Mouse (Mus musculus): ENCODE measurements at regions not wholly inside any gene's neighbourhood (a gene's known extent, or its start where the extent isn't known, plus 50 kb on each side); places are given as distances from the start of the nearest gene placed in this dataset.

GRCm38 (mm10) chr2:80913478-80913877 lies 296.4 kb downstream of the Nup35 start:
- WGBS = 93% methylated on average over 2 of the region's 2 CpGs
- Histone ChIP-seq H3K9ac (replicated peaks; ENCODE audit: low read depth, low read length) (no peak overlapping the region), H3K4me1 (ENCODE audit: control insufficient read depth, insufficient read depth, low read length) (no peaks in the 10 kb centered on the region), H3K36me3 (ENCODE audit: control insufficient read depth, insufficient read depth, low read length) (no peaks in the 10 kb centered on the region), H3K4me2 (ENCODE audit: low read depth, low read length) (no peak overlapping the region), H3K4me3 (ENCODE audit: low read depth, low read length) (no peak overlapping the region), H3K27me3 (ENCODE audit: control insufficient read depth, insufficient read depth, low read length) (no peaks in the 10 kb centered on the region), H3K27ac (ENCODE audit: low read depth, low read length) (no peak overlapping the region), H3K9me3 (ENCODE audit: control insufficient read depth, low read length) (no peaks in the 10 kb centered on the region)
- ATAC-seq (ENCODE audit: low read depth) = no peak

- Histone ChIP-seq H3K27ac (ENCODE audit: low read depth, low read length) (no peak overlapping the region), H3K9ac (replicated peaks; ENCODE audit: low read depth, low read length) (no peak overlapping the region), H3K4me2 (ENCODE audit: low read depth, low read length) (no peak overlapping the region), H3K4me1 (ENCODE audit: control insufficient read depth, insufficient read depth, low read length) (no peaks in the 10 kb centered on the region), H3K36me3 (ENCODE audit: control insufficient read depth, insufficient read depth, low read length) (no peaks in the 10 kb centered on the region), H3K27me3 (ENCODE audit: control insufficient read depth, insufficient read depth, low read length) (no peaks in the 10 kb centered on the region), H3K4me3 (ENCODE audit: low read depth, low read length) (no peak overlapping the region), H3K9me3 (ENCODE audit: control insufficient read depth, low read length) (no peaks in the 10 kb centered on the region)
- WGBS = 84% methylated on average over 3 of the region's 3 CpGs
- no peak for ATAC-seq (ENCODE audit: low read depth)
These were observed 328.5 kb downstream of the Nup35 start for GRCm38 (mm10) chr2:80945521-80945920.

GRCm38 (mm10) chr2:80966766-80967165 lies 349.7 kb downstream of the Nup35 start:
- Histone ChIP-seq H3K4me1 (ENCODE audit: control insufficient read depth, insufficient read depth, low read length) (no peaks in the 10 kb centered on the region), H3K36me3 (ENCODE audit: control insufficient read depth, insufficient read depth, low read length) (no peaks in the 10 kb centered on the region), H3K4me2 (ENCODE audit: low read depth, low read length) (no peak overlapping the region), H3K27me3 (ENCODE audit: control insufficient read depth, insufficient read depth, low read length) (no peaks in the 10 kb centered on the region), H3K9ac (replicated peaks; ENCODE audit: low read depth, low read length) (no peak overlapping the region), H3K27ac (ENCODE audit: low read depth, low read length) (no peak overlapping the region), H3K4me3 (ENCODE audit: low read depth, low read length) (no peak overlapping the region), H3K9me3 (ENCODE audit: control insufficient read depth, low read length) (no peaks in the 10 kb centered on the region)
- no peak for ATAC-seq (ENCODE audit: low read depth)
- 90% methylated on average over 5 of the region's 5 CpGs for WGBS

GRCm38 (mm10) chr2:80967260-80967659 lies 350.2 kb downstream of the Nup35 start:
- no peak overlapping the region for H3K4me3 ChIP-seq (ENCODE audit: low read depth, low read length)
- 76% methylated on average over 11 of the region's 11 CpGs for WGBS
- H3K36me3 ChIP-seq (ENCODE audit: control insufficient read depth, insufficient read depth, low read length) = no peaks in the 10 kb centered on the region
- H3K27me3 ChIP-seq (ENCODE audit: control insufficient read depth, insufficient read depth, low read length) = no peaks in the 10 kb centered on the region
- H3K4me2 ChIP-seq (ENCODE audit: low read depth, low read length) = no peak overlapping the region
- H3K9me3 ChIP-seq (ENCODE audit: control insufficient read depth, low read length) = no peaks in the 10 kb centered on the region
- ATAC-seq (ENCODE audit: low read depth) = no peak; the same call in 1 of the 2 replicates
- no peak overlapping the region for H3K27ac ChIP-seq (ENCODE audit: low read depth, low read length)
- H3K9ac ChIP-seq (replicated peaks; ENCODE audit: low read depth, low read length) = no peak overlapping the region
- H3K4me1 ChIP-seq (ENCODE audit: control insufficient read depth, insufficient read depth, low read length) = no peaks in the 10 kb centered on the region

GRCm38 (mm10) chr2:80969354-80969753 lies 352.3 kb downstream of the Nup35 start:
- peak; percentile 51; the same call in 1 of the 2 replicates for ATAC-seq (ENCODE audit: low read depth)
- Histone ChIP-seq H3K36me3 (ENCODE audit: control insufficient read depth, insufficient read depth, low read length) (no peaks in the 10 kb centered on the region), H3K4me1 (ENCODE audit: control insufficient read depth, insufficient read depth, low read length) (no peaks in the 10 kb centered on the region), H3K4me2 (ENCODE audit: low read depth, low read length) (no peak overlapping the region), H3K9ac (replicated peaks; ENCODE audit: low read depth, low read length) (no peak overlapping the region), H3K27me3 (ENCODE audit: control insufficient read depth, insufficient read depth, low read length) (no peaks in the 10 kb centered on the region), H3K27ac (ENCODE audit: low read depth, low read length) (no peak overlapping the region), H3K4me3 (ENCODE audit: low read depth, low read length) (no peak overlapping the region), H3K9me3 (ENCODE audit: control insufficient read depth, low read length) (no peaks in the 10 kb centered on the region)
- WGBS = 77% methylated on average over 5 of the region's 5 CpGs

GRCm38 (mm10) chr2:80973217-80973616 lies 356.2 kb downstream of the Nup35 start:
- no peak overlapping the region for H3K9ac ChIP-seq (replicated peaks; ENCODE audit: low read depth, low read length)
- H3K36me3 ChIP-seq (ENCODE audit: control insufficient read depth, insufficient read depth, low read length) = no peaks in the 10 kb centered on the region
- no peak for ATAC-seq (ENCODE audit: low read depth)
- no peaks in the 10 kb centered on the region for H3K4me1 ChIP-seq (ENCODE audit: control insufficient read depth, insufficient read depth, low read length)
- WGBS = 87% methylated on average over 2 of the region's 2 CpGs
- H3K27ac ChIP-seq (ENCODE audit: low read depth, low read length) = no peak overlapping the region
- H3K9me3 ChIP-seq (ENCODE audit: control insufficient read depth, low read length) = no peaks in the 10 kb centered on the region
- H3K4me3 ChIP-seq (ENCODE audit: low read depth, low read length) = no peak overlapping the region
- H3K27me3 ChIP-seq (ENCODE audit: control insufficient read depth, insufficient read depth, low read length) = no peaks in the 10 kb centered on the region
- H3K4me2 ChIP-seq (ENCODE audit: low read depth, low read length) = no peak overlapping the region

- WGBS = 96% methylated on average over 1 of the region's 1 CpGs
- no peaks in the 10 kb centered on the region for H3K36me3 ChIP-seq (ENCODE audit: control insufficient read depth, insufficient read depth, low read length)
- no peak overlapping the region for H3K9ac ChIP-seq (replicated peaks; ENCODE audit: low read depth, low read length)
- no peaks in the 10 kb centered on the region for H3K4me1 ChIP-seq (ENCODE audit: control insufficient read depth, insufficient read depth, low read length)
- no peak overlapping the region for H3K4me3 ChIP-seq (ENCODE audit: low read depth, low read length)
- no peak for ATAC-seq (ENCODE audit: low read depth)
- H3K27ac ChIP-seq (ENCODE audit: low read depth, low read length) = no peak overlapping the region
- no peaks in the 10 kb centered on the region for H3K9me3 ChIP-seq (ENCODE audit: control insufficient read depth, low read length)
- no peak overlapping the region for H3K4me2 ChIP-seq (ENCODE audit: low read depth, low read length)
- no peaks in the 10 kb centered on the region for H3K27me3 ChIP-seq (ENCODE audit: control insufficient read depth, insufficient read depth, low read length)
These were observed 381.3 kb downstream of the Nup35 start for GRCm38 (mm10) chr2:80998296-80998695.

- H3K9me3 ChIP-seq (ENCODE audit: control insufficient read depth, low read length) = no peaks in the 10 kb centered on the region
- H3K4me1 ChIP-seq (ENCODE audit: control insufficient read depth, insufficient read depth, low read length) = no peaks in the 10 kb centered on the region
- WGBS = 76% methylated on average over 11 of the region's 11 CpGs
- ATAC-seq (ENCODE audit: low read depth) = no peak
- H3K27ac ChIP-seq (ENCODE audit: low read depth, low read length) = no peak overlapping the region
- H3K4me2 ChIP-seq (ENCODE audit: low read depth, low read length) = no peak overlapping the region
- H3K36me3 ChIP-seq (ENCODE audit: control insufficient read depth, insufficient read depth, low read length) = no peaks in the 10 kb centered on the region
- no peaks in the 10 kb centered on the region for H3K27me3 ChIP-seq (ENCODE audit: control insufficient read depth, insufficient read depth, low read length)
- H3K4me3 ChIP-seq (ENCODE audit: low read depth, low read length) = no peak overlapping the region
- H3K9ac ChIP-seq (replicated peaks; ENCODE audit: low read depth, low read length) = no peak overlapping the region
These were observed 390.0 kb downstream of the Nup35 start for GRCm38 (mm10) chr2:81007071-81007470.

GRCm38 (mm10) chr2:81023620-81024019 lies 406.6 kb downstream of the Nup35 start:
- no peaks in the 10 kb centered on the region for H3K36me3 ChIP-seq (ENCODE audit: control insufficient read depth, insufficient read depth, low read length)
- no peak overlapping the region for H3K9ac ChIP-seq (replicated peaks; ENCODE audit: low read depth, low read length)
- no peak overlapping the region for H3K4me3 ChIP-seq (ENCODE audit: low read depth, low read length)
- no peak overlapping the region for H3K4me2 ChIP-seq (ENCODE audit: low read depth, low read length)
- 91% methylated on average over 3 of the region's 3 CpGs for WGBS
- H3K27ac ChIP-seq (ENCODE audit: low read depth, low read length) = no peak overlapping the region
- H3K4me1 ChIP-seq (ENCODE audit: control insufficient read depth, insufficient read depth, low read length) = no peaks in the 10 kb centered on the region
- no peaks in the 10 kb centered on the region for H3K9me3 ChIP-seq (ENCODE audit: control insufficient read depth, low read length)
- H3K27me3 ChIP-seq (ENCODE audit: control insufficient read depth, insufficient read depth, low read length) = no peaks in the 10 kb centered on the region
- ATAC-seq (ENCODE audit: low read depth) = no peak

All from neural tube, embryonic 14.5 days (tissue).